In genomic region chr12:79066431-79066830, GRCm38 (mm10) we compare ENCODE assay signal across 25 mouse cellular contexts. TPM values are rescaled to one million over a fixed set of nuclear protein-coding genes. Genes with fewer than 3 reads are reported as not detected.
DNase-seq lines count a peak whose midpoint lies in the region; ATAC-seq and TF ChIP-seq lines count a peak whose summit lies in the region.
"Had no signal": no experiment of that assay in that cellular context is flagged by ENCODE, and none has a peak within 500 bp of the region (broad histone marks: within the 10 kb centered on the region; RNA-seq: fewer than 3 reads in every experiment).

No protein-coding gene starts in this region.

- no peak overlapping the region for H3K9ac ChIP-seq in kidney, embryonic 15.5 days
- no peak overlapping the region for H3K9ac ChIP-seq in lung, postnatal 0 days (replicated peaks; ENCODE audit: low read depth)
- H3K9ac ChIP-seq: embryonic facial prominence, embryonic 12.5 days; forebrain, embryonic 13.5 days had no signal

- no peak overlapping the region for H3K4me2 ChIP-seq in kidney, embryonic 15.5 days
- no peak overlapping the region for H3K4me2 ChIP-seq in lung, postnatal 0 days (replicated peaks; ENCODE audit: low read depth, low read length)
- H3K4me2 ChIP-seq: embryonic facial prominence, embryonic 12.5 days; forebrain, embryonic 13.5 days had no signal

- no peaks in the 10 kb centered on the region for H3K27me3 ChIP-seq in kidney, embryonic 15.5 days
- H3K27me3 ChIP-seq in lung, postnatal 0 days (replicated peaks; ENCODE audit: insufficient read depth, low read length) = no peaks in the 10 kb centered on the region
- H3K27me3 ChIP-seq: CH12.LX; embryonic facial prominence, embryonic 12.5 days; forebrain, embryonic 13.5 days; Patski had no signal

- DNase-seq in kidney, adult 11 months = peak; percentile 30
- peak; percentile 32 for DNase-seq in kidney, adult 9 months
- no peak for DNase-seq in kidney, postnatal 14 days
- peak; percentile 19 for DNase-seq in lung, postnatal 0 days (ENCODE audit: low spot score)
- no peak for DNase-seq in lung, postnatal 14 days
- DNase-seq in lung, postnatal 36 days = peak; percentile 52
- DNase-seq in lung, postnatal 4 days = no peak
- DNase-seq: adrenal gland, adult 8-10 months; adrenal gland, postnatal 14 days; adrenal gland, postnatal 36 days; B cell, adult 2 months; cerebellum, adult 11-12 months; cerebellum, adult 2 months; cerebellum, adult 9-10 months; cerebellum, postnatal 10 days; cerebellum, postnatal 25 days had no signal

- H3K4me1 ChIP-seq in kidney, embryonic 15.5 days = 0 out of 2 replicates have a peak, but pooled peaks cover 3% of the 10 kb centered on the region
- no peaks in the 10 kb centered on the region for H3K4me1 ChIP-seq in lung, postnatal 0 days (ENCODE audit: insufficient read depth, low read depth, low read length)
- H3K4me1 ChIP-seq: embryonic facial prominence, embryonic 10.5 days; embryonic facial prominence, embryonic 12.5 days; forebrain, embryonic 13.5 days had no signal

- no peaks in the 10 kb centered on the region for H3K9me3 ChIP-seq in kidney, embryonic 15.5 days (replicated peaks)
- H3K9me3 ChIP-seq in lung, postnatal 0 days (ENCODE audit: low read length) = no peaks in the 10 kb centered on the region
- H3K9me3 ChIP-seq: embryonic facial prominence, embryonic 10.5 days; embryonic facial prominence, embryonic 12.5 days; forebrain, embryonic 13.5 days; G1E had no signal

- peaks cover 53% of the 10 kb centered on the region for H3K36me3 ChIP-seq in kidney, embryonic 15.5 days
- no peaks in the 10 kb centered on the region for H3K36me3 ChIP-seq in lung, postnatal 0 days (ENCODE audit: insufficient read depth, low read length)

- 78% methylated on average over 9 of the region's 9 CpGs for WGBS in kidney, embryonic 15.5 days
- WGBS in lung, postnatal 0 days = 60% methylated on average over 9 of the region's 9 CpGs

- H3K4me3 ChIP-seq in kidney, embryonic 15.5 days (replicated peaks) = no peak overlapping the region
- no peak overlapping the region for H3K4me3 ChIP-seq in lung, postnatal 0 days (ENCODE audit: low read depth, low read length)
- H3K4me3 ChIP-seq: embryonic facial prominence, embryonic 10.5 days; embryonic facial prominence, embryonic 12.5 days; forebrain, embryonic 13.5 days had no signal

- TF ChIP-seq CTCF in lung, postnatal 0 days (IDR thresholded peaks at IDR 0.05) = no peak

- TF ChIP-seq EP300 in lung, postnatal 0 days (IDR thresholded peaks at IDR 0.05) = no peak

- no peak for ATAC-seq in kidney, embryonic 15.5 days (replicated peaks; ENCODE audit: low FRiP score)
- no peak for ATAC-seq in lung, postnatal 0 days
- ATAC-seq: activated CD4-positive, CD25-positive, alpha-beta regulatory T cell, adult 4 months; CD4-positive, CD25-positive, alpha-beta regulatory T cell, adult 4 months; forebrain, embryonic 13.5 days; Patski had no signal

- H3K27ac ChIP-seq in kidney, embryonic 15.5 days = no peak overlapping the region
- H3K27ac ChIP-seq in lung, postnatal 0 days (ENCODE audit: low read length) = no peak overlapping the region
- H3K27ac ChIP-seq: embryonic facial prominence, embryonic 10.5 days; embryonic facial prominence, embryonic 12.5 days; forebrain, embryonic 13.5 days had no signal

RNA-seq across cellular contexts. Expression of gene Pigh, which starts 23.0 kb away (rescaled TPM):
- polyA plus RNA-seq in kidney, embryonic 15.5 days (2015; fragmentation: Nextera tagmentation; extraction: Ambion mirVana) = 31.7 and 36.2 TPM in 2 replicates
- 14.8 and 15.7 TPM in 2 replicates for polyA plus RNA-seq in lung, postnatal 0 days (2015; fragmentation: Nextera tagmentation; extraction: Ambion mirVana)

RNA-seq across cellular contexts. Expression of gene Plekhh1, which starts 37.5 kb away (rescaled TPM):
- polyA plus RNA-seq in kidney, embryonic 15.5 days (2015; fragmentation: Nextera tagmentation; extraction: Ambion mirVana) = 6.3 and 7.0 TPM in 2 replicates
- 1.9 and 2.2 TPM in 2 replicates for polyA plus RNA-seq in lung, postnatal 0 days (2015; fragmentation: Nextera tagmentation; extraction: Ambion mirVana)

RNA-seq across cellular contexts. Expression of gene Tmem229b, which starts 59.0 kb away (rescaled TPM):
- polyA plus RNA-seq in kidney, embryonic 15.5 days (2015; fragmentation: Nextera tagmentation; extraction: Ambion mirVana) = 4.2 and 4.5 TPM in 2 replicates
- polyA plus RNA-seq in lung, postnatal 0 days (2015; fragmentation: Nextera tagmentation; extraction: Ambion mirVana) = 5.1 and 5.3 TPM in 2 replicates

Comparison
In these comparisons a context has a peak if more than half of its experiments do, and no peak if none do; other contexts are left out.
1. DNase-seq: peak in kidney, adult 11 months (single experiment), kidney, adult 9 months (single experiment), lung, postnatal 0 days (single experiment) and lung, postnatal 36 days (single experiment); none in kidney, postnatal 14 days (single experiment), lung, postnatal 14 days (single experiment) and lung, postnatal 4 days (0 of 2).